Comparison of ENCODE assay signal across 28 mouse cellular contexts in the genomic region with DNA sequence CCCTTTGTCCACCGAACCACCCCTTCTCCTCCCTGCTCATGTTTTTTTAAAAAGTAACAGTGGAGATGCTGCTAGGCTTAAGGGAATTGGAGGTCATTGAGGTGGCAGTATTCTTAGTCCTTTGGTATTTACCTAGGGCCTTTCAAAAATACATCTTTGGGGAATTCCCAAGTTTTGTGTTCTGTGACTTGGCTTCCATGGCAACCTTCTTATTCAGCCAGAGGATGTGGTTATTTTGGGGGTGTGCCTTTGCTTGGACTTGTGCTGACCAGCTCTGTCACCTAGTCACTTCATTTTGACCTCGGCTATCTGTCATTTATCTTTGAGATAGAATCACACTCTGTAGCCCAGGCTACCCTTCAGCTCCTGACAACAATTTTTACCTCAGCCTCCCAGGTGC.
DNase-seq lines count a peak whose midpoint lies in the region; ATAC-seq and TF ChIP-seq lines count a peak whose summit lies in the region.
"Had no signal": no experiment of that assay in that cellular context is flagged by ENCODE, and none has a peak within 500 bp of the region (broad histone marks: within the 10 kb centered on the region; RNA-seq: fewer than 3 reads in every experiment).

No protein-coding gene starts in this region.

- peaks cover 13% of the 10 kb centered on the region for H3K4me1 ChIP-seq in forebrain, postnatal 0 days (ENCODE audit: insufficient read depth)
- no peaks in the 10 kb centered on the region for H3K4me1 ChIP-seq in forebrain, embryonic 12.5 days
- H3K4me1 ChIP-seq: forebrain, embryonic 13.5 days; hindbrain, embryonic 10.5 days; hindbrain, embryonic 13.5 days had no signal

- H3K9ac ChIP-seq in forebrain, postnatal 0 days = no peak overlapping the region
- H3K9ac ChIP-seq in forebrain, embryonic 12.5 days = no peak overlapping the region
- H3K9ac ChIP-seq: embryonic facial prominence, embryonic 12.5 days; embryonic facial prominence, embryonic 15.5 days; forebrain, embryonic 13.5 days; heart, embryonic 12.5 days; heart, embryonic 15.5 days; hindbrain, embryonic 13.5 days had no signal

- H3K4me3 ChIP-seq in forebrain, postnatal 0 days (ENCODE audit: low read depth, low read length) = no peak overlapping the region
- H3K4me3 ChIP-seq in forebrain, embryonic 12.5 days (replicated peaks) = no peak overlapping the region
- H3K4me3 ChIP-seq: embryonic facial prominence, embryonic 12.5 days; embryonic facial prominence, embryonic 15.5 days; forebrain, embryonic 13.5 days; heart, embryonic 12.5 days; heart, embryonic 15.5 days; hindbrain, embryonic 10.5 days; hindbrain, embryonic 13.5 days had no signal

- no peak for DNase-seq in forebrain, postnatal 0 days
- DNase-seq in 3134 (ENCODE audit: extremely low read depth, insufficient read length, low spot score) (peak; percentile 41), 416B (ENCODE audit: low read depth) (peak; percentile 6)
- no peak for DNase-seq in lung, postnatal 36 days
- no peak for DNase-seq in spleen, adult 12 weeks (ENCODE audit: low spot score)
- DNase-seq: adrenal gland, postnatal 10 days; adrenal gland, postnatal 36 days; B cell, adult 2 months; cerebellum, adult 18-20 months; cerebellum, adult 9-10 months; cerebellum, postnatal 14 days; gastrocnemius, postnatal 10 days; gastrocnemius, postnatal 36 days; heart, postnatal 10 days; heart, postnatal 36 days; kidney, adult 18-20 months had no signal

- WGBS in forebrain, postnatal 0 days = 88% methylated on average over 2 of the region's 2 CpGs
- 83% methylated on average over 2 of the region's 2 CpGs for WGBS in forebrain, embryonic 12.5 days

- peak overlapping the region; percentile 71 for H3K27ac ChIP-seq in forebrain, postnatal 0 days (ENCODE audit: low read depth, low read length)
- no peak overlapping the region for H3K27ac ChIP-seq in forebrain, embryonic 12.5 days
- H3K27ac ChIP-seq: embryonic facial prominence, embryonic 12.5 days; embryonic facial prominence, embryonic 15.5 days; forebrain, embryonic 13.5 days; heart, embryonic 15.5 days; hindbrain, embryonic 10.5 days; hindbrain, embryonic 13.5 days had no signal

- H3K36me3 ChIP-seq in forebrain, postnatal 0 days (ENCODE audit: insufficient read depth) = no peaks in the 10 kb centered on the region
- no peaks in the 10 kb centered on the region for H3K36me3 ChIP-seq in forebrain, embryonic 12.5 days (replicated peaks)
- H3K36me3 ChIP-seq: embryonic facial prominence, embryonic 12.5 days; embryonic facial prominence, embryonic 15.5 days; heart, embryonic 12.5 days; heart, embryonic 15.5 days; hindbrain, embryonic 10.5 days; hindbrain, embryonic 13.5 days had no signal

- no peak for TF ChIP-seq CTCF in forebrain, postnatal 0 days (IDR thresholded peaks at IDR 0.05; ENCODE audit: low read depth)

- H3K4me2 ChIP-seq in forebrain, postnatal 0 days (ENCODE audit: low read depth) = no peak overlapping the region
- no peak overlapping the region for H3K4me2 ChIP-seq in forebrain, embryonic 12.5 days
- H3K4me2 ChIP-seq: embryonic facial prominence, embryonic 12.5 days; embryonic facial prominence, embryonic 15.5 days; forebrain, embryonic 13.5 days; heart, embryonic 12.5 days; heart, embryonic 15.5 days; hindbrain, embryonic 13.5 days had no signal

- H3K9me3 ChIP-seq in forebrain, postnatal 0 days (ENCODE audit: low read length) = no peaks in the 10 kb centered on the region
- no peaks in the 10 kb centered on the region for H3K9me3 ChIP-seq in forebrain, embryonic 12.5 days
- H3K9me3 ChIP-seq: embryonic facial prominence, embryonic 12.5 days; embryonic facial prominence, embryonic 15.5 days; forebrain, embryonic 13.5 days; heart, embryonic 12.5 days; heart, embryonic 15.5 days; hindbrain, embryonic 10.5 days; hindbrain, embryonic 13.5 days had no signal

- no peaks in the 10 kb centered on the region for H3K27me3 ChIP-seq in forebrain, postnatal 0 days (ENCODE audit: insufficient read depth, low read length)
- H3K27me3 ChIP-seq in forebrain, embryonic 12.5 days = no peaks in the 10 kb centered on the region
- H3K27me3 ChIP-seq: embryonic facial prominence, embryonic 12.5 days; embryonic facial prominence, embryonic 15.5 days; forebrain, embryonic 13.5 days; heart, embryonic 12.5 days; heart, embryonic 15.5 days; hindbrain, embryonic 13.5 days had no signal

- ATAC-seq in forebrain, postnatal 0 days = no peak
- no peak for ATAC-seq in forebrain, embryonic 12.5 days (ENCODE audit: low FRiP score)
- ATAC-seq in inflammation-experienced regulatory T-cells, adult 6 months = peak; percentile 28
- ATAC-seq: activated CD4-positive, CD25-positive, alpha-beta regulatory T cell, adult 4 months; forebrain, embryonic 13.5 days; hindbrain, embryonic 16.5 days; intestine, embryonic 16.5 days had no signal

Comparison
In these comparisons a context has a peak if more than half of its experiments do, and no peak if none do; other contexts are left out.
1. DNase-seq: peak in 3134 (single experiment) and 416B (single experiment); none in forebrain, postnatal 0 days (single experiment), lung, postnatal 36 days (single experiment) and spleen, adult 12 weeks (single experiment).